Mouse (Mus musculus) embryo, embryonic 11.5 days (tissue): ENCODE measurements at regions not wholly inside any gene's neighbourhood (a gene's known extent, or its start where the extent isn't known, plus 50 kb on each side); places are given as distances from the start of the nearest gene placed in this dataset.

Experiments
- DNase-seq: peaks from one replicate; pipeline ENCODE4 v3.0.0-alpha.2; 2012; ENCODE audit warnings: low read depth, low spot score

DNA sequence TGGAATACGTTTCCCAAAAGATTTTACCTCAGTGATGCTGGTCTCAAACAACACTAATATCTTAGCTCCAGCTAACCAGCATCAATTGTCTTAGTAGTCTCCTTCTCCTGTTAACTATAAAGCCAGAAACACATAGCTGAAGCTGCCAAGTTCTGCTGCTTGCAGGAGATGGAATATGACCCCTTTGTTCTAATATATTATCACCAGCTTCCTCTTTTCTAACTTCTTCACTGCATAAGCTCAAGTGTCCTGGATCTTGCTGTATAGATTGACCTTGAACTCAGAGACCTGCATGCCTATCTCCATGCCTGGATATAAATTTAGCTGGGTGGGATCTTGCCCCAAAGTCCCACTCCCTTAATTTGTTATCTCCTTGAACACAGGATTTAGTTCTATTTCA, 94.8 kb downstream of the Rbm46 start:
- DNase-seq, result no peak

DNA sequence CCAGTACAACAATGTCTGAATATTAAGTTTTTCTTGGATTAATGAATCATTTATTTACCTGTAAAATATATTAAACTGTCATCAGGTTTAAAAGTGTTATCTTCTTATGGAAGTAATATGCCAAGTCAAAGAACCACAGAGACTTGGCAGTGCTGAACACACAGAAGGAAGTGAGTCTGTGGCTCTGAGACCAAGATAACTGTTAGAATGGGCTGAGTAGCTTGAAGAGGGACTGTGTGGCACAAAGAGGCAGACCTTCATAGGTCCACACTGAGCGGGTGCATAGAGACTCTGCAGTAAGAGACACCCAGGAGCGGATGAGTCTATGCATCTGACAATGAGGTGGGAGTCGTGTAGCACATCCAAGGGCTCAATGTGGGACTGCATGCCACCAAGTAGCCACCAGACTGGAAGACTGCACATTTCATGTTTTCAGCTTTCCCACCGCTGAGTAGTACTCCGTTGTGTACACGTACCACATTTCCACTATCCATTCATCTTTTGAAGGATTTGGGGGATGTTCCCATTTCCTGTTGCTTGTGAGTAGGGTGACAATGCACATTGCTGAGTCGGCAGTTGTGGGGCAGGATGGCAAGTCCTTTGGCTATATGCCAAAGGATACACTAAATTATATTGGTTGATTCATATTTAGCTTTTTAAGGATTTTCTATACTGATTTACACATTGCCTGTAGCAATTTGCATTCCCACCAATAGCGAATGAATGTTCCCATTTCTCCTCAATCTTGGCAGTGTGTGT, 105.6 kb downstream of the Rbm46 start:
- no peak for DNase-seq

DNA sequence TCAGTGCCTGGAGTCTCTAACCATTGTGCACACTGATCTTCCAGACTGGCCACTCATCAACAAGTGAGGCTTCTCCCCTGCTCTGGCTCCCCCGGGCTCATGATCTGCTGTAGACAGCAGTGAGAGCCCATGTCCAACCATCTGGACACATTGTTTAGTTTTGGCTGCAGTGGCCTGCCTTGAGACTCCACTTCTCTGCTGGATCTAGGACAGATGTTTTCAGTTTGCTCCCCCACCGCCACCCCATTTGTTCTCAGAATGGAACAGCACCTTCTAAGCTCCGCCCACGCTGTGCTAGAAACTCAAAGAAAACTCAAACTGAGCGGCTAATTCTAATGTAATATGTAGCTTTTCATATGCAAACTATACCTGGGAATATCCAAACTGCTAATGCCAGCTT, 108.8 kb downstream of the Rbm46 start:
- no peak for DNase-seq

DNA sequence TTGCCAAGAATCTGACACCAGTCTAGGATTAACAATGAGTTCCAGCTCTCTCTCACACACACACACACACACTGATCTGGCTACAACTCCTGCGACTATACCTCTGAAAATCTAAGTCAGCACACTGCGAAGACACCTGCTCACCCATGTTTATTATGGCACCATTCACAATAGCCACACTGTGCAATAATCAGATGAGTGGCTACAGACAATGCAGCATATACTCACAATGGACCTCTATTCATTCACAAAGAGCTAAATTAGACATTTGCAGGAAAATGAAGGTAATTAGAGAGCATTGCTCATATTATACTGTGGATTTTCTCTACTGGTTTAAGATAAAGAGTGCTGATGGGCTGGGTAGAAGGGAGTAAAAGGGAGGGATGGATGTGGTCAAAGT, 116.3 kb downstream of the Rbm46 start:
- DNase-seq, result no peak

DNA sequence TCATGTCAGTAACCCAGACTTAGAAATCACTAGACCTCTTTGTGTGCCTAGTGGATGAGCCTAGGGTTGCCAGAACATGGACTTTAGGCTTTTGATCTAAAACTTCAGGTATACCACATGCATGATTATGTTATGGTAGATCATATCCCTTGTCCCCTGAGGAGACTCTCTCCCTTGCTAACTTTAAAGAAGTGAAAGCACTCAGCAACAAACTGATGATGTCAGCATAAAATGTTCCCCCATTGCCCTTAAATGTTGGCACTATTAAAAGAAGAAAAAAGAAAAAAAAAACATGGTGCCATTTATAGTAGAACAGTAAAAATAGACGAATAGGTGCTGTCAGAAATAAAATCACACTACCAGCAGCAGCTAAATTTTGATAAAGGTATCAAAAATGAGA, 117.3 kb downstream of the Rbm46 start:
- DNase-seq, result no peak

DNA sequence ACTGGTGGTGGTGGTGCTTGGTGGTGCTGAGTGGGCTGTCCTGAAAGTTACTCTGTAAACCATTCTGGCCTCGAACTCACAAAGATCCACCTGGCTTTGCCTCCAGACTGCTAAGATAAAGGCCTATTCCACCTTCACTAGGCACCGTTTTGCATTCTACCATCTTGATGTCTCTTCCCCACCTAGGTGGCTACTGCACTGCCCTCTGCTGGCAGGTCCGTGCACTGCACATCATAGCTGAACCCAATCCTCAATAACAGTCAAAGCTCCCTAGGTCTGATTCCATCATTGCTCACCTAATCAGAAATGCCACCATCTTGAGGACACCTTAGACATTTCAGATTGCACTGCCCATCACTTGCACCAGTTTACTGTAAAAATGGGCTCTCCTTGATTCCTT, 150.7 kb downstream of the Rbm46 start:
- DNase-seq, result peak; percentile 29

DNA sequence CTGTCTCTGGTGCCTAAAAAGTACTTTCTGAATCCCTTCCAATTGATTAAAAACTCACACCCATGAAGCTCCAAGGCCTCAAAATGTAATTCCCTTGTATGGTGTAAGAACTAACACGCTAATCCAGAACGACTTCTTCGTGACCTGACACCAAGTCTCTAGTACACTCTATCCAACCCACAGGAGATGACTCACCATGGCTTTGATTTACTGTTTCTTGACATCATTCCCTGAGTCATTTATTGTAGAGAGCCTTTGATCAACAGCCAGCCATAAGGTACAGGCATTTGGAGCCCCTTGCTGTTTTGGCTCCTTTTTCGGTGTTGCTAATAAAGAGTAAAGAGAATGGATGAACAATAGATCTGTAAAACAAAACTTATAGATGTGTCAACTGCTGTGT, 159.7 kb upstream of the Npy2r start:
- no peak for DNase-seq

DNA sequence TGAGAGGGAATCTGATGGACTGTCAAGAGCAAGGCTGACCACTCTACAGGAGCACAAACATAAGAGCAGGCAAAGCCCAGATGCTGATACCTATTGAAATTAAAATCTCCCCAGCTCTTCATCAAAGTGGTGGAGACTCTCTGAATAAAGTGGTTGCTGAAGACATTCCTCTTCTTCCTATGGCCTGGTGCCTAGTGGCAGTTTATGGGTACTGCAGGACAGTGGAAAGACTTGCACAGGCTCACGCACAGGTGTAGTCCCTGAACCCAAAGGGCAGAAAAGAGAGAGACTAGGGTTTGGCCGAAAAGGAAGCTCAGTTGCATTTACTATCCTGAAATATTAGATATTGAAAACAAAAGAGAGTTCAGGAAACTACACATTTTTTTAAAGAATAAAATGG, 144.2 kb upstream of the Npy2r start:
- no peak for DNase-seq

DNA sequence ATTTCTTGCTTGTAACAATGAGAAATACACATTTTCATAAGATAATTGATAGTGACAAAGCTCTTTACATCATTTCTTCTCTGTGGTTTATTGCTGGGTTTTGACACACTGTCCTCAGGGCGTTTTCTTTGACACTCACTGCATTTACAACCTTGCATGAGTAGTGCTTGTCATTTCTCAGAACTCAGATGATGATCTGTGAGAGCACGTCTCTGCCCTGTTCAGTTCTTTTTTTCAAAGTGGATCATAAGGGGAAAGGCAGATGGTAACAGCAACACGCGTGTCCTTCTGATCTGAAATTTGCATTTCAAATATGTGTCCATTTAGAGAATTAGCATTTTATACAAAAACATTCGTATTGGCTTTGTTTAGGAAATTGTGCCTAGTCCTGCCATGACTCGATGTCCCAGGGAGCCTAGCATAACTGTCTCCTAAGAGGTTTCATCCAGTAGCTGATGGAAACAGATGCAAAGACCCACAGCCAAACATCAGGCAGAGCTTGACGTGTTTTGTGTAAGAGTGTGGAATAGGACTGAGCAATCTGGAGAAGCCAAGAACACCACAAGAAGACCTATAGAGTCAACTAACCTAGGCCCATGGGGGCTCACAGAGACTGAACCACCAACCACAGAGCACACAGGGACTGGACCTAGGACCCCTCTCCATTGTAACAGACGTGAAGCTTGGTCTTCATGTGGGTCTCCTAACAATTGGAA, 108.4 kb upstream of the Npy2r start:
- DNase-seq, result no peak

DNA sequence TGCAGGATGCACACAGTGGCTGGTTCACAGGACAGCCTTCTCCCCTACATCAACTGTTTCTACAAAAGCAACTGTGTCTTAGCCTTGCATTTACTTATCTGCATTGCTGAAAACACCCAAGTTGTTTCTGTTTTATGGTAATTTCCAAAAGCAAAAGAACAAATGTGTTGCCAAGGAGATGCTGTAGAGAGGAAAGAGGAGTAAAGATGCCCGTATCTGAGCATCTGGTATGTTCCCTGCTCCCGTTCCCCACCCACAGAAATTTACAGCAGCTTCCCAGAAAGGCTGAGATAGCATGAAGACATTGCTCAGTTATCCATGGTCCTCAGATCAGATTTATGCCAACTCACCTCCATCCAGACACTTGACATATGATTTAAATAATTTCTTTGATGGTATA, 104.5 kb upstream of the Npy2r start:
- no peak for DNase-seq

DNA sequence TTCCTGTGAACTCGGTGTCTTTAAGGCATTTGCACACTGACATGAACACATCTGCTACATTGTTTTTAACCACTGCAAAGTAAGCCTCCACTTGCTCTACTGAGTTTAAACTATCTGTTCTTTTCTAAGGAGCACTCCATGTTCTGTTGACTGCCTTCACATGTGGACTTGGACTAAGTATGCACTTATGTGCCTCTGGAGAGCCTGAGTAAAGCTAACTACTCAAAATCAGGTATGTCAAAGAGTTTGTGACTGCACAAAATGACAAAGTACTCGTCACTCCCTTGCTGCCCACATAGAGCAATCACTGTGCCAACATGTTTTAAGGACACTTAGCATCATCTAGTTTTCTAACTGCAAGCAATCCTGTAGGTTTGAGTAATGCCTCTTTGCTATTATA, 92.2 kb upstream of the Npy2r start:
- no peak for DNase-seq

DNA sequence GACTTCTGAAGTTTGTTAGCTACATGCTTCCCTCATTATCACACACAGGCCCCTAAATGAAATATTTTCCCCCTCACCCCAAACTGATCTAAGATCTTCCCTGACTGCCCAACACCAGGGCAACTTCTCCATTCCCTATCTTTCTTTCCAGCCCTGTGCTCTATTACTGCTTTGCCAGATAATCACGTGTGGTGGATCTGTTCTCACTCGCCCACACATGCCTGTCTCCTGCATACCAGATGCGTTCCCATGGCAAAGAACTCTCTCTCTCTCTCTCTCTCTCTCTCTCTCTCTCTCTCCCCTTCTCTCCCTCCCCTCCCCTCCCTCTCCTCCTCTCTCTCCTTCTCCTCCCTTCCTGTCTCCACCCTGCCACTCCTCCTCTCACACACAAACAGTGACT, 88.8 kb upstream of the Npy2r start:
- DNase-seq, result no peak

DNA sequence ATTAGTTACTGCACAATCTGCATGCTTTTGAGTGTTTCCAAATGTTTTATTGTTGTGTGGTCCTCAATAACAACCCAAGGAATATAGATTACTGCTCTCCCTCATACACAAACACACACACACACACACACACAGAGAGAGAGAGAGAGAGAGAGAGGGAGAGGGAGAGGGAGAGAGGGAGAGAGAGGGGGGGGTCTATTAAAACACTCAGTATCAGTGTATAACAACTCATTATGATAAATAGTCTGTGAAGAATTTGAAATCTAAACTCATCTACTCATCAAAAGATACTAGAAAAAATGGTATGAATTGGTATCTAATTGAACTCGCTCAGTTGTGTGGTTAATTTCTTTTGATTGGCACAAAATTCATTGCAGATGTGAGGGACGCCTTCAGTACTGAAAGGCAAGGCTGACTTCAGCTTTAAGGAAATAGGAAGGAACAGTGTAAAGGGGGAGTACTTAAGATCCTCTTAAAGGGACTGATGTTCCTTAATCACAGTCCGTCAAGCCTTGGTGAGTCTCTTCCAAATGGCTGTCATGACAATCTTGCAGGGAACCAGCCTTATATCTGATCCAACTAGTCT, 72.6 kb upstream of the Npy2r start:
- no peak for DNase-seq

DNA sequence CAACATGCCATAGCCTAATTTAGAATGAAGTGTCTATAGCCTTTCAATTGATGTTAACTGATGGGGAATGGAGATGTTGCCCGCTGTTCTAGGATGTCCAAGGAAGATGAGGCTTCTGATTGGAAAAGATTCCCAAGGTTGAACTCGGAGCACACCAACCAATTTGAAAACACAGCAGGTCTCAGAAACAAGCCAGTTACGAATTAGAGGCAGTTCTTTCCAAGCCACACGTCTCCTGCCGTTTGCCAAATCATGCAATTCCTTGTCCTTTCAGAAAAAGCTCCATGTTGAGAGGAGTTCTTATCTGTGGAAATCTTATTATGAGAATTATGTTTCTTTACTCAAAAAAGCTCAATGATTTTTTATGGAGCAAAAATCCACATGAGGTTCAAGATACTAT, 71.5 kb upstream of the Npy2r start:
- DNase-seq, result no peak

DNA sequence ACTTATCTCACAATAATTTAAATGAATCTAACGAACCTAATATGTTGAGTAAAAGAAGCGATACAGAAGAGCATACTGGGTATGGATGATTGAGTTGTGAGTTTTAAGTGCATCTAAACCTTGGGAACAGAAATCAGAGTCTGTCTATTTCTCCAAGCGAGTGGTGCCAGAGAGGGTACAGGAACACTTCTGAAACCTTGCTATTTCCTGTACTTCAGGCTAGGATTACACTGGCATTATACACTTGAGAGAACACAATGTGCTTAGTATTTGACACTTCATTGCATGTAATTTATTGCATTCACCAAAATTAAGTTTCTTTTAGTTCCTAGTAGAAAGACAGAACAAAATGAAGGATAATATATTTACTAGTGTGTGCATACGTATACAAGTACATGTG, 54.0 kb upstream of the Npy2r start:
- DNase-seq, result no peak

DNA sequence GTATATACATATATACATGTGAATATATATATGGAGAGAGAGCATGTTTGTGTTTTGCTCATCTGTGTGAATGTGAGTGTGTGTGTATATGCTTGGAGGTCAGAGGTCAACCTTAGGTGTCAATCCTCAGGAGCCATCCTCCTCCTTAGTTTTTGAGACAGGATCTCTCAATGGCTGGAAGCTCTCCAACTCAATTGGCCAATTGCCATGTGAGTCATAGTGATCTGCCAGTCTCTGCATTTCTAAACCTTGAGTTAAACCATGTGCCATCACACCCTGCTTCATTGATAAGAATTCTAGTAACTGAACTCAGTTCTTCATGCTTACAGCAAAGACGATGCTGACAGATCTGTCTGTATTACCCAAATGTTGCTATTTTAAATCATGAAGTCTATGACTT, 50.8 kb upstream of the Npy2r start:
- no peak for DNase-seq
